Mouse (Mus musculus): Measurements from ENCODE around the gene Tbx5.
"Not testable (repeated sequence)": the region's sequence is repeated elsewhere in the genome, so short reads cannot be mapped to it uniquely, and the experiment has no call there.

Tbx5 gene

DNA sequence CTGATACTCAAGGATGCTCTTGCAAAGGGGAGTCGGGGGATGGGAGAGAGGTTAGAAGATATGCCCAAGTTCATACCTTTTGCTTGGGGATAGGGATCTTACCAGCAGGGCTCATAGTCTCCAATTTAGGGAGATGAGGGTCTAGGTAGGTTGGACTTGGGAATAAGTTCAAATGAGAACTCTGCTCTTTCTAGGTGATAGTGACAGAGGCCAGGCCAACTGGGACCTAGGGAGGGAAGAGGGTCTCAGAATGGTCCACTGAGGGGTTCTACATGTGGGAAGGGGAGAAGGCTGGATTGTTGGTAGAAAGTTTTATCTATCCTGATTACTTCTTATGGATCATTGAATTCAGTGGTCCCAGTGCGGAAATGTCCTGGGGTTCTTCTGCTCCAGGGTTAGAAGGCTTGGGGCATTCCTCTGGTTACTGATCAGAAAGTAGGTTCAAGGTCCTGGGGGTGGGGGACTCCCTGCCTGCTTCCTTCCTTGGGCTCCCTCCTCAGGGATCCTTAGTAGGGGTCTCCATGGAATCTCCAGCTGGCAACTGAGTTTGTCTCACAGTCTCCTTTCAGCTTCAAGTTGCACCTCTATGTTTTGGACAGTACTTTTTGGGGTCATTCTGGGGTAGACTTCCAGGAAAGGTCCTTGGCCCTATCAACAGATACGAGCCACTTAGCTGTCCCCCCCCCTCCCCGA, 10.4 kb downstream of the Tbx5 start:
- DNase-seq = no peak

DNA sequence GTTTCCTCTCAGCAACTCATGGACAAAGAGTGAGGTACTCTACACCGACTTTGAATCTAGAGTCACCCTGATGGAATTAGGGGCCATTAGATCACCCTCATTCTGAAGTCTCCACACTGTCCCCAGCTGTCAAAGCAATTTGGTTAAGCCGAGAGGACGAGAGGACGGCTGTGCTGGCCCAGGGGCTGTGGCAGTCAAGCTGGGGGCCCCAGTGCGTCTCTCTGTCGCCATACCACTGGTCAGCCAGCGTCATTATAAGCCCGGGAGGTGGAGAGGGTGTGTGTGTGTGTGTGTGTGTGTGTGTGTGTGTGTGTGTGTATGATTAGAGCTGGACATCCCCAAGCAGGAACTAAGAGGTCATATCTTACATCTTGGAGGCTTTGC, 10.9 kb downstream of the Tbx5 start:
- no peak for DNase-seq

DNA sequence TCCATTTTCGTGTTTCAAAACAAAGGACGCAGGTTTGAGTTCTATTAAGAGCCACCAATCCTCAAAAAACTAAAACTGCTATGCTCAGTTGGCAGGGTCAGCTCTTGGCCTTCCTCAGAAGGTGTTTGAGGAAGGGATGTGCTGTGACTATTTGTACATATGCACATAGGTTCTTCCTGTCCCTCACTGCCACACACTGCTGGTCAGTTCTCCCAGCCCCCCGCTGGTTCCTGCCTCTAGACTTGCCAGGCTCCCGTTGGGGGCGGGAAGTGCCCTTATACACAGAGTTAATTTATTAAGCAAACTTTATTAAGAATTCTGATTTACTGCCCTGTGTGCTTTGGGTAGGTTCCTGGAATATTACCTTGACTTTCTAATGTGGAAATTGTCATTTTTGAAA, 11.9 kb downstream of the Tbx5 start:
- DNase-seq = no peak

DNA sequence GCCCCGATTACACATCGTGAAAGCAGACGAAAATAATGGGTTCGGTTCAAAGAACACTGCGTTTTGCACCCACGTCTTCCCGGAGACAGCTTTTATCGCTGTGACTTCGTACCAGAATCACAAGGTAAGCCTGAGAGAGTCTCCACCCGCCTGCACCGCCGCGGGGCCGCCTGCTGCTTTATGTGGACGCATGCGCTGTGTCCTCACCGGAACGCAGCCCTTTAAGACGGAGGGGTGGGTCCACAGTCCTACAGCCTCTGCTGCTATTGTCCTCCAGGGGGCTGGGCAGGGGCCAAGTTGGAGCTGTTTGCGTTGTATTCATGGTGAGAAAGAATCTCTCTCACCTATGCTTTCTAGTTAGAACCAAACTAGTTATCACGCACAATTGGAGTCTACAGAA, 12.5 kb downstream of the Tbx5 start:
- no peak for DNase-seq

DNA sequence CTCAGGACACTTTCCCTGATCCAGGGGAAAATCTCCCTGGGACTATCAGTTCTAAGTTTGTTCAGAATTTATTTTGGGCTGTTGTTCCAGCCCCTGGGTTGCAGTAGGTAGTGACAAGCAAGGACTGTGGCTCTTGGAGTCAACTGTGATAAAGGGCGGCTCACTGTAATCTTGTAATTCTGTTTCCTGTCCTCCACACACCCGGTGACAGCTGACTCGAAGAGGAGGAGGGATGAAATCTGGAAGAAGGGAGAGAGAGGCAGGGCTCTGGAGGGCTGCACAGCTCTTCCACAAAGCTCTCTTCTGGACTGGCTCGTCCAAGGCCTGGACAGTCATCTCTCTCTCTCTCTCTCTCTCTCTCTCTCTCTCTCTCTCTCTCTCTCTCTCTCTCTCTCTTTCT, 24.6 kb downstream of the Tbx5 start:
- no peak for DNase-seq

DNA sequence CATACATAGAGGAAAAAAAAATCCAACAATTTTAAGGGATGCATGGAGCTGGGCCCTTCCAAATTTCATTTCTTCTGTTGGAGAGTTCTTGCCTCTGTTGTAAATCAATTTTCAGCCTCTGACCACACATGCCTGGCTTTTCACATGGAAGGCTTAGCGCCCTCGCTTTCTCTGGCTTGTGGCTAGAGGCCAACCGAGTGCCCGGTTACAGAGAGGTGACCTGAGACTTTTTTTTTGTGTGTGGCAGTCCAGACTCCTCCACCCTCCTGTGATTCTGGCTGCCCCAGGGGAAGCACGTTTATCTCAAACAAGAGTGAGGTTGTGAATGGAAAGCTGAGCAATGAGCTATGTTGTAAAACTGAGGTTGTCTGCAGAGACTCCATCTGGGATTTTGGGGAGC, 28.8 kb downstream of the Tbx5 start:
- DNase-seq = no peak

DNA sequence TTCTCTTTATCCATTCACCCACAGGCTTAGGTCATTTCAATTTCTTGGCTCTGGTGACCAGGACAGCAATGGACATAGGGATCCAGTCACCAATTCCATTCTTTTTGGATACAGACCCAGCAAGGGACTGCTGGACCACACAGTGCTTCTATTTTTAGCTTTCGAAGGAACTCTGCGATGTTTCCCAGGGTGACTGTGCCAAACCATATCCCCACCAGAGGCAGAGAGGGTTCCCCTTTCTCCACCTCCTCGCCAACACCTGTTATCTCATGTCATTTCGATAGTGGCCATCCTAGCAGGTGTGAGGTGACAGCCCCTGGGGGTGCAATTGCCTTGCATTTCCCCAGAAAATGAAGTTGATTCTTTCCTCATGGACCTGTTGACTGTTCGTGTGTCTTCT, 30.0 kb downstream of the Tbx5 start:
- DNase-seq = no peak

DNA sequence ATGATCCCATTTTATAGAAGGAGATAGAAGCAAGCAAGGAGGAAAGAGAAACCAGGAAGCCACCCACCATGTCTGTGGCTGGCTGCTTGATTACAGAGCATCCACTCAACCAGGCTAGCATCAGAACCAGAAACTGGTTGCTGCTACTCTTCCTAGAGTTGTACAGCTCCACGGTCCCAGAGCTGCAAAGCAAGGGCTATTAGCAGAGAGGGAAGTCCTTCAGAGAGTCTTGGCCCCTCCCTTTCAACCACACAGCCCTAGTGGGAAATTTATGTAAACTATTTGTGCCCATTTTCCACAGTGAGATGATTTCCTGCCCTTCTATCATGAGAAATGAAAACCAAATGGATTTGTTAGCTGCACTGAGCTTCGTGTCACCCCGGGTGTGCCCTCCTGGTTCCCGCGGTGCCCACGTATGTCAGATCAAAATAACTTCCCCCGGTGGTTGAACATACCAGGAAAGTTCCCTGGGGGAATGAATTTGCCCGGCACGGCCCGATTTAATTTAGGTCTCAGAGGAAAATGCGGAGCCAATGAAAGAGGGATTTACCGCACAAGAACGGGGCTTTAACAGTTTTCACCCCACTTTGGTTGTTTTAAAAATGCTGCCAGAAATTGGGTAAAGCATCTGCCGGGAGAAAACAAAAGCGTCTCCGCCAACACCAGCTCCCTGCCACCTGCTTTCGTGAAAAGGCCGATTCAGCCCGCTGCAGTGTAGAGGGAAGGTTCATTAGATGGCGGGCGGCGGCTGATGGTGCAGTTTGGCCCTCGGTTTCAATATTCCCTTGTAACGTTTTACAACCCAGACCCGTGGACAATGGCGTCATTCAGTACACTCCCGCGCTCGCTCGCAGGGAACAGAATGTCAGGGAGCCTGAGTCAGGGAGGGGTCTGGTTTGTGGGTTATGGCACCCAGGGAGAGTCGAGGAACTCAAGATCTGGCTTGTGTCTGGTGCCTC, 34.1 kb downstream of the Tbx5 start:
- no peak for DNase-seq

DNA sequence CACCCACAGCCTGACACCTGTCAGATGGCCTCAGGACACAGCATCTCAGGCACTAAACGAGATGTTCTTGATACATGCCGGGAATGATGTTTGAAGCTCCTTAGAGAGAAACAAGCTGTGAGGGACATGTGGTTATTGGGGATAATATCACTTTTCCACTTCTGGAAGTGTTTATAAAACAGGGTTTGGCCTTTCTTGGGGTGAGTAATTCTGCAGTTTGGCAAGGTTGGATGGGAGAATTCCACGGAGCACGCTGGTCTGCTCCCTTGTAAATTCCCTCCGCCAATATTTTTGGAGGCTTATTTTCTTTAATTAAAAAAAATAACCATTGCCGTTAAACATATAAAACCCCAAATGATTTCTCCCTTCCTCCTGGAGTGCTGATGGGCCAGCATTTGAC, 35.5 kb downstream of the Tbx5 start:
- no peak for DNase-seq

DNA sequence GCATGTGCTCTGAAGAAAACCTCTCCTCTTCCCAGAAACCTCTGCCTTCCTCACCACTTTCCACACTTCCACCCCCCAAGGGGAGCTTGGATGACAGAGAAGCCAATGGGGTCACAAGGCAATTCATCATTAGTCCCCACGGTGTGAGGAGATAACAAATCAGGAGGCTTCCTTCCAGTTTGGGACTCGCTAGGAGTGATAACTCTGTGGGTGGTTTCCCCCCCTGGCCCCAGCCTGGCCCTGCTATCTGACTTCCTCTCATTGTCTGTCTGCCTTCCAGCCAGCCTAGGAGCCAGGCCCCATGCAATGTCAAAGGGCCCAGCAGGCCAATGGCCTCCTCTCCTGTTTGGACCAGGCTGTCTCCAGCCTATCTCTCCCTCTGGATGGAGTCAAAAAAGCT, 43.0 kb downstream of the Tbx5 start:
- DNase-seq = no peak

DNA sequence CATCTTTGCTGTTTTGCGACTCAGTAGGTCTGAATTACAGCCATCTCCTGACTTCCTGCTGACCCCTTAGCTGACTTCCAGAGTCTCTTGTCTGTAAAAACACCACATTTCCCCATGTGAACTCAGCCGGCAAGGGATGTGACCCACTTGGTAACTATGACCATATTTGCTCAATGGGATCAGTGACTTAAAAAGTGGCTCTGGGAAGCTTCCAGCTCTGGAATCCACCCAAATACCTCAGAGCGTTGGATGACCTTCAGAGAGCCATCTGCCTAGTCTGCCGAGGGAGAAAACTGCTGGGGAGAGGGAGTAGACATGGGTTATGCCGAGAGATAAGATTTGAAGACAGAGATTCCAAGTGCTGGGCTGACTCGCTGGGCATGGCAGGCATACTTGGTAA, 44.7 kb downstream of the Tbx5 start:
- no peak for DNase-seq

DNA sequence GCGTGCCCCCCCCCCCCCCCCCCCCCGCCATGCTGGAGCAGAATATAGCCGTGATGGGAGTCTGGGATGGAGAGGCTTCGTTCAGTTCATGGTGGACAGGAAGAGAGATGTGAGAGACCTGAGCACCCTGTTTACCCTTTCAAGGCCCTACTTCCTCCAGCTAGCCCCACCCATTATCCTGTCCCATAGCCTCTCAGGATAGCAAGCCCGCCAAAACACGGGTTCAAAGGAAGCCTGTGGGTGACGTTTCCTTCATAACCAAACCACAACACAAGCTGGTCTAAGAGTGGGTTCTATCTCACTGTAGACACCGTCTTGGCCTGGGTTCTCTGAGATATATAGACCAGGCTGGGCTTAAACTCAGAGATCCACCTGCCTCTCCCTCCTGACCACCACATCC, 53.1 kb downstream of the Tbx5 start:
- DNase-seq = no peak

DNA sequence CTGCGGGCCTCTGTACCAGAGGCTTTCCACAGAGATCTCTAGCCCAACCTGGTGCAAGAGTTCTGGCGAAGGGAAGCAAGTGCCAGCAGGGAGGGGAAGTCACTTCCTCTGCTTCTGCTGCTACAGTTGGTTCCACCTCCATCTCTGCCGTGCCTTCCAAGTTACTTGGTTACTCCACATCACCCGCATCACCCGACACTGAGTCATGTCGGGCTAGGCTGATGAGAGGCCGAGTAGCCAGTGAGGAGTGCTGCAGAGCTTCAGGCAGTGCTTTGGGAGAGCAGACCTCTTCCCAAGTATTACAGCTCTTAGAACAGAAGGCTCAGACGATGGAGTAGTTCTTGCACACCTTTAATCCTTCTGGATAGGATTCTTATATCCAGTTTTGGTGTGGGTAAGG, 54.9 kb downstream of the Tbx5 start:
- no peak for DNase-seq

DNA sequence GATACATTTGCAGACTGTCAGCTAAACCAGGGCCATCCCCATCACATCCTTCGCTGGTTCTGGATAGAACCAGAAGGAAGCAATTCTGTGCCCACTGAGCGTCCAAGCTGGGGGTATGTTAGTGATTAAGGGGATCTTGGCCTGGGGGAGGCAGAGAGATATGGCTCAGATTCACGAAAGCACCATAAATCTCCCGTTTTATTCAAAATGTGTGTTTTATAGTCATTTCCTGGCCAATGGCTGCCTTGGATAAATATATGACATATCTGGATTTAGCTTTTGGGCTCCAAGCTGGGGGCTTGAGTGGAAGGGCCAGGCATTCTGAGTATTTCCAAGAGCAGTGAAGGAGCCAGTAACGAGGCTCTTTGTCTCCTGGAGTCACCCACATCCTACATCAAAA, 59.5 kb downstream of the Tbx5 start:
- DNase-seq = no peak

DNA sequence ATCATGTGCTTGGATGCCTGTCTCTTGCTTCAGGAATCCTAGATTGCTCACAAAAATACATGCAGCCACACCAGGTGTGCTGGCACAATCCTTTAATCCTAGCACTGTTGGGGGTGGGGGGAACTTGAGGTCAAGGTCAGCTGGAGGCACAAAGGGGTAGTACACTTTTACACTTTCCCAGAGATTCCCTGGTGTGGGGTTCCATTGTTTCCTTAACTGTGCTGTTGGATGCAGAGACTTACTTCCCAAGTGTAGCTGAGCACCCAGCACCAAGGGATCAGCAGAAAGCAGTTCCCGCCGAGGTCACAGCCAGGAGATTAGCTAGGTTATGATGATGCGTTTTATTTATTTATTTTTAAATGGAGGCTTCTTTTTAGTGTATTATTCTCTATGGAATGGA, 60.6 kb downstream of the Tbx5 start:
- DNase-seq = no peak

DNA sequence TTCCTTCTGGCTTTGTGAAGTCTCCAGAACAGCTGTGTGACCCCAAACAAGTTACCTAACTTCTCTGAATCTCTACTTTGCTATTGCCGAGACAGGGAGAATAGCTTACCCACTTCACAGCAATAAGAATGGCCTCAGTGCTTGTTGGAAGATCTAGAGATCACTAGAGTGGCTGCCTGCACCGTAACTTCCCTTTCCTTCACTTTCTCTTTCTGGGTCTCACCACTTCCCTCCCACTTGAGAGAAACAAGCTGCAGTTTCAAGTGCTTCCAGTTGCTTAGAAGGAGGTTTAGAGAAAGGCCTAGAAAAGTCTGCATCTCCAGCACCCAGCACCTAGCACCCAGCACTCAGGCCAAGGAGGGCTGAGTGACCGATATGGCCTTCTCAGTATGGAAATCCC, 64.1 kb downstream of the Tbx5 start:
- no peak for DNase-seq

DNA sequence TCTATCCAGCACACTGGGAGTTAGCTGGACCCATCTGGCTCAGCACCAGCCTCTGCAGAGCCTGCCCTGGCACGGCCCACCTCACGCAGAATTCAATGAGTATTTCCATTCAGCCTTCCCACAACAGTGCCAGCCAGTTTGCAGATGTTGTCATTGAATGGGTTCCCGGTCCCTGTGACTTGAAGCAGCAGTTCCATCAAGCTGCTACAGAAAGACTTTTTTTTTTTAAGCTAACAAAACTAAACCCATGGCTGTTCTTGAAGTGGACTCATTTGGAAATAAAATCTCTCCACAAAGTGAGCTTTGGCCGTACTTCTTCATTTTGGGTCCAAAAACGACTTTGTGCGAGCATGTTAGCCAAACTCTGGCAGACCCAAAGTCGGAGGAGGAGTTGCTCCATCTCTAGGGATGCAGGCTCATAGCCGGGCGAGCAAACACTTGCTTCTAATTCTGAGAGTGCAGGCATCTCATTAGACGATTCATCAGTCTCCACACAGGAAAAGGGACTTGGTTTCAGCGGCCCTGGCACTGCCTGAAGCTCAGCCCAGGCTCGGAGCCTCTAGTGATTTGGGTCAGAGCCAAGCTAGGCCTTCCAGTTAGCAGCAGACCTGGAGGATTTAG, 84.2 kb downstream of the Tbx5 start:
- DNase-seq = no peak

DNA sequence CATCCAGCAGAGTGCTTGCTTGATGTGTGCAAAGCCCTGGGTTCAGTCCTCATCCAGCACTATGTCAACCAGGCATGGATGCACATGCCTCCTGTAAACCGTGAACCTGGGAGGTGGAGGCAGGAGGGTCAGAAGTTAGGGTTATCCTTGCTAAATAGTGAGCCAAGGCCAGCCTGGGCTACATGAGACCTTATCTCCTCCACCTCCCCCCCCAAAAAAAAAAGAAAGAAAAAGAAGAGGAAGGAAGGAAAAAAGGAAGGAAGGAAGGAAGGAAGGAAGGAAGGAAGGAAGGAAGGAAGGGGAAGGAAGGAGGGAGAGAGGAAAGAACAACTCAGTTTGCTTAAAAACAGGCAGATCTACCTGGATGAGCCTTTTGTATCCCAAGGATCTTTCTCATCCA, 85.9 kb downstream of the Tbx5 start:
- not testable (repeated sequence) for DNase-seq

DNA sequence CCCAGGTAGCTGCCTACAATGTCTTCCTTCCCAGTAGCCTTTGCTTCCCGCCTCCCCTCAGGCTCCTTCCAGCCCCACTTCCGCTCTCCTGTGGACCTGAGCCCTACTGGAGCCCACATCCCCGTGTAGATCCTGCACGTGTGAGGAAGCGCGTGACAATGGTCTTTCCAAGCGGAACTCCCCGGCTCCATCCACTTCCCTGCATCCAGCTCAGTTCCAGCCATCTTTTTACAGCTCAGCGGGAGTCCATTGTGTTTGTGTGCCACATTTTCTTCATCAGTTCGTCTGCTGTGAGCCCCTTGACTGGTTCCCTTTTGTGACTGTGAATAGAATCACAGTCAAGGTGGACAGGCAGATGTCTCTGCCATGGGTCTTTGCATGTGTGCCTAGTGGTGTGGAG, 88.5 kb downstream of the Tbx5 start:
- no peak for DNase-seq

DNA sequence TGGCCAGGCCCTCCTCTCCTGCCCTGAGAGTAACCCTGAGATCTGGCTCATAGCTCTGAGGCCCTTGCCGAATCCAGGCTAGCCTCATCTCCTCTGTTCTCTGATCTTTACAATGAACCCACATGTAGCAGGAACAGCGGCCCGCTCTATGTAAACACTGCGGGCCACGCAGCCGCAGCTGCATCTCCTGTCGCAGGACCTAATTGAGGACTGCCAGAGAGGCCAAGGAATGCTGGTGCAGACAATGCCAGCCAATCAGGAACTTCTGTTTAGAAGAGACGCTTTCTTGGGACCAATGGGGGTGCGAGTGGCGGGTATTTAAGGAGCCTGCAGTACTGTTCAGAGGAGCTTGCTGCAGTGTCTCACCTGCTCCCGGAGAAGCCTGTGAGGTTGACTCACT, 89.8 kb downstream of the Tbx5 start:
- no peak for DNase-seq
